ENCODE assay signal across 8 mouse cellular contexts in the genomic region with DNA sequence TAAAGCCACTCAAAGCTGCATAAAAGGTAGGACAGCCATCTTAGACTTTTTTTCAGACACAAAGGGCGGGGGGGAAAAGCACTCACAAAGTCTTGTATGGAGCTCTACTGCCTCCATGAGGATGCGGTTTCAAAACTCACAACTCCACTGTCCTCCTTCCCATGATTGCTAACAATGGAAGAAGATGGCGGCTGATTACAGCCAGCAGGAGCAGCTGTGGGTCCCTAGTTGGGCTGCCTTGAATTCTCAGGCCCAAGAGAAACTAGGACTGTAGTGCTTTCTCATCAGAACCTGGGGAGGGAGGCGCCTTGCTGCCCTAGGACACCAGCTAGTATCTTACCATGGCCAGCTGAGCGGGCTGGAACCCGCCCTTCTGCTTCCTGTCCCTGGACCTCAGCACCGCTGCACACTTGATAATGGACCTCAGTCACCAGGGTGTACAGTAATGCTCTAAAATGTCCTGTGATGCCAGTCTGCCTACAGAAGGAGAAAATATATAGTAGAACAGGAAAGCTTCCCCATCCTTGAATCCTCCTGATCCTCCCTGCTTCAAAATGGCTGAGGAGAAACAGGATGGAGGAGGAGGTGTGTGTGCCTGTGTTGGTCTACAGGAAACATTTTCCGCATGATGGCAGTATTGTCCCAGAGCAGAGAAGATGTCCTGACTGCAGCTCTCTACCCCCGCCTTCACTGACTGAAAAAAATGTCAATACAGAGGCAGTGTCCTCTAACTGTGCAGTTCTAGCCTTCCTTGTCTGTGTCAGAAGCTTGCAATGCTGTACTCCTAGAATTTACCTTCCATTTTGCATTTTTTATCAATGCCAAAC.
DNase-seq lines count a peak whose midpoint lies in the region; ATAC-seq and TF ChIP-seq lines count a peak whose summit lies in the region.

No protein-coding gene starts in this region.

- H3K27ac ChIP-seq in left cerebral cortex, adult 2 months = peak overlapping the region; percentile 96
- H3K27ac ChIP-seq in forebrain, embryonic 15.5 days (replicated peaks) = peak overlapping the region; percentile 78
- 0 out of 2 replicates have a peak overlapping the region, but pooled peaks have one; percentile 43 for H3K27ac ChIP-seq in intestine, embryonic 14.5 days (ENCODE audit: low read depth)
- H3K27ac ChIP-seq in macrophage = peak overlapping the region; percentile 77

- H3K4me2 ChIP-seq in forebrain, embryonic 15.5 days (replicated peaks) = peak overlapping the region; percentile 35
- no peak overlapping the region for H3K4me2 ChIP-seq in intestine, embryonic 14.5 days (ENCODE audit: low read length)

- TF ChIP-seq CTCF in left cerebral cortex, adult 2 months (IDR thresholded peaks at IDR 0.05) = peak; percentile 59

- peak in 1 of 2 experiments; percentile 81 for DNase-seq in left cerebral cortex, adult 2 months (ENCODE audit: extremely low spot score in 1 of 2, low spot score in 2 of 2)
- DNase-seq in left cerebral cortex, postnatal 4 days = no peak
- DNase-seq in brain, adult 2 months (ENCODE audit: low read depth, low spot score) = peak; percentile 29
- DNase-seq in intestine, embryonic 14.5 days (ENCODE audit: low spot score) = peak; percentile 69
- peak; percentile 89 for DNase-seq in retina, postnatal 1 day
- DNase-seq in adipocyte (ENCODE audit: low spot score) = no peak

- H3K4me1 ChIP-seq in forebrain, embryonic 15.5 days = no peaks in the 10 kb centered on the region
- H3K4me1 ChIP-seq in intestine, embryonic 14.5 days (replicated peaks; ENCODE audit: control insufficient read depth, insufficient read depth, low read length) = no peaks in the 10 kb centered on the region

- no peaks in the 10 kb centered on the region for H3K79me2 ChIP-seq in macrophage (ENCODE audit: inconsistent target)

- no peaks in the 10 kb centered on the region for H3K27me3 ChIP-seq in forebrain, embryonic 15.5 days
- no peaks in the 10 kb centered on the region for H3K27me3 ChIP-seq in intestine, embryonic 14.5 days (replicated peaks; ENCODE audit: control insufficient read depth, insufficient read depth, low read length)

- no peaks in the 10 kb centered on the region for H3K36me3 ChIP-seq in forebrain, embryonic 15.5 days
- H3K36me3 ChIP-seq in intestine, embryonic 14.5 days (ENCODE audit: control insufficient read depth, insufficient read depth, low read length) = peaks cover 19% of the 10 kb centered on the region
- H3K36me3 ChIP-seq in macrophage (ENCODE audit: inconsistent target) = no peaks in the 10 kb centered on the region

- ATAC-seq in forebrain, embryonic 15.5 days (replicated peaks) = peak; percentile 65
- no peak for ATAC-seq in intestine, embryonic 14.5 days (replicated peaks; ENCODE audit: low FRiP score, low TSS enrichment, low read depth)

- intact Hi-C loops in left cerebral cortex, adult 2 months (cut with DNase I) = loop anchor here (2.0 kb wide), 2 partner anchors 13 to 43 kb away; no protein-coding TSS in a partner anchor
- intact Hi-C loops in left cerebral cortex, postnatal 4 days (cut with DNase I) = no loop called here

- no peaks in the 10 kb centered on the region for H3K9me3 ChIP-seq in forebrain, embryonic 15.5 days
- H3K9me3 ChIP-seq in intestine, embryonic 14.5 days (ENCODE audit: control insufficient read depth, low read length) = no peaks in the 10 kb centered on the region

- 62% methylated on average over 9 of the region's 9 CpGs for WGBS in forebrain, embryonic 15.5 days
- 64% methylated on average over 9 of the region's 9 CpGs for WGBS in intestine, embryonic 14.5 days
- 55% methylated on average over 9 of the region's 9 CpGs for WGBS in macrophage (ENCODE audit: missing documents)

- peak overlapping the region; percentile 45 for H3K9ac ChIP-seq in forebrain, embryonic 15.5 days (replicated peaks)
- H3K9ac ChIP-seq in intestine, embryonic 14.5 days (ENCODE audit: low read length) = 0 out of 2 replicates have a peak overlapping the region, but pooled peaks have one; percentile 20

- H3K4me3 ChIP-seq in left cerebral cortex, adult 2 months = peak overlapping the region; percentile 49
- peak overlapping the region; percentile 31 for H3K4me3 ChIP-seq in forebrain, embryonic 15.5 days
- H3K4me3 ChIP-seq in intestine, embryonic 14.5 days (ENCODE audit: low read depth, low read length) = peak overlapping the region; percentile 17; the same call in 1 of the 2 replicates
- peak overlapping the region; percentile 22; the same call in 1 of the 2 replicates for H3K4me3 ChIP-seq in macrophage (ENCODE audit: inconsistent target)

Comparison
In these comparisons a context has a peak if more than half of its experiments do, and no peak if none do; other contexts are left out.
1. DNase-seq: peak in brain, adult 2 months (single experiment), intestine, embryonic 14.5 days (single experiment) and retina, postnatal 1 day (single experiment); none in left cerebral cortex, postnatal 4 days (single experiment) and adipocyte (single experiment).
2. H3K27ac ChIP-seq: peak in every context shown above with its lines; median percentile 96 in left cerebral cortex, adult 2 months; 78 in forebrain, embryonic 15.5 days; 77 in macrophage; 43 in intestine, embryonic 14.5 days.
3. Peak in every context shown above with its lines, with median percentiles within 50 percentile points of each other: H3K4me3 ChIP-seq.